Comparison of ENCODE assay signal across 12 mouse cellular contexts in genomic region chr15:26717952-26718351, GRCm38 (mm10).
DNase-seq lines count a peak whose midpoint lies in the region; ATAC-seq and TF ChIP-seq lines count a peak whose summit lies in the region.
"Had no signal": no experiment of that assay in that cellular context is flagged by ENCODE, and none has a peak within 500 bp of the region (broad histone marks: within the 10 kb centered on the region; RNA-seq: fewer than 3 reads in every experiment).

No protein-coding gene starts in this region.

- no peak for DNase-seq in heart, postnatal 25 days (ENCODE audit: low spot score)
- no peak for DNase-seq in spleen, adult 2 months (ENCODE audit: low read depth in 1 of 2, low spot score in 2 of 2)
- DNase-seq in spleen, postnatal 14 days (ENCODE audit: low spot score in 2 of 2) = no peak
- DNase-seq in limb, embryonic 10.5 days (ENCODE audit: low spot score) = peak; percentile 32
- no peak for DNase-seq in gastrocnemius, adult 2 months
- DNase-seq in gastrocnemius, postnatal 14 days = no peak
- no peak for DNase-seq in lung, postnatal 14 days
- DNase-seq: cerebellum, adult 18-20 months had no signal

- H3K27ac ChIP-seq in heart, embryonic 14.5 days (replicated peaks in 1 of 2; ENCODE audit: control insufficient read depth in 1 of 2, insufficient read depth in 1 of 2, low read depth in 2 of 2, low read length in 2 of 2) = peak overlapping the region; percentile 39 to 41; a peak in 3 of 4 replicates
- H3K27ac ChIP-seq in spleen, adult 2 months (ENCODE audit: insufficient read depth, low read length) = peak overlapping the region; percentile 4; the same call in 1 of the 2 replicates
- peak overlapping the region; percentile 79 for H3K27ac ChIP-seq in limb, embryonic 10.5 days
- H3K27ac ChIP-seq in gastrocnemius, adult 2 months = no peak overlapping the region
- H3K27ac ChIP-seq: forebrain, embryonic 15.5 days; left cerebral cortex, adult 2 months had no signal

- no peaks in the 10 kb centered on the region for H3K27me3 ChIP-seq in heart, embryonic 14.5 days (ENCODE audit: control insufficient read depth, insufficient read depth, low read length)
- no peaks in the 10 kb centered on the region for H3K27me3 ChIP-seq in spleen, adult 2 months (ENCODE audit: control insufficient read depth, insufficient read depth, low read length)
- no peaks in the 10 kb centered on the region for H3K27me3 ChIP-seq in limb, embryonic 10.5 days (ENCODE audit: low read depth, poor library complexity, severe bottlenecking)
- H3K27me3 ChIP-seq: forebrain, embryonic 15.5 days; stomach, embryonic 15.5 days had no signal

- H3K9ac ChIP-seq in heart, embryonic 14.5 days (ENCODE audit: low read length) = no peak overlapping the region
- H3K9ac ChIP-seq: forebrain, embryonic 15.5 days; stomach, embryonic 15.5 days had no signal

- intact Hi-C loops in heart, postnatal 25 days (cut with DNase I) = no loop called here
- intact Hi-C loops in gastrocnemius, adult 2 months (cut with DNase I) = no loop called here
- intact Hi-C loops in gastrocnemius, postnatal 14 days (cut with DNase I; ENCODE audit: low total_unique reads) = no loop called here

- TF ChIP-seq CTCF in spleen, adult 2 months (IDR thresholded peaks at IDR 0.05; ENCODE audit: extremely low read depth, insufficient read depth, insufficient read length, insufficient replicate concordance) = no peak
- no peak for TF ChIP-seq CTCF in gastrocnemius, adult 2 months (IDR thresholded peaks at IDR 0.05)

- H3K4me1 ChIP-seq in heart, embryonic 14.5 days (ENCODE audit: control insufficient read depth in 2 of 2, insufficient read depth in 2 of 2, low read length in 2 of 2) = peaks cover 11 to 17% of the 10 kb centered on the region in 2 experiments
- H3K4me1 ChIP-seq in spleen, adult 2 months (ENCODE audit: control insufficient read depth, insufficient read depth, insufficient read length) = no peaks in the 10 kb centered on the region
- peaks cover 27% of the 10 kb centered on the region for H3K4me1 ChIP-seq in limb, embryonic 10.5 days

- no peak overlapping the region for H3K4me2 ChIP-seq in heart, embryonic 14.5 days (ENCODE audit: low read length)
- H3K4me2 ChIP-seq: forebrain, embryonic 15.5 days; stomach, embryonic 15.5 days had no signal

- H3K9me3 ChIP-seq in heart, embryonic 14.5 days (ENCODE audit: control insufficient read depth, low read length) = no peaks in the 10 kb centered on the region
- H3K9me3 ChIP-seq in limb, embryonic 10.5 days (replicated peaks) = no peaks in the 10 kb centered on the region
- H3K9me3 ChIP-seq: forebrain, embryonic 15.5 days; stomach, embryonic 15.5 days had no signal

- no peak for TF ChIP-seq POLR2A in spleen, adult 2 months (IDR thresholded peaks at IDR 0.05; ENCODE audit: low read depth, low read length)

- no peak; the same call in 1 of the 2 replicates for ATAC-seq in heart, embryonic 14.5 days (ENCODE audit: insufficient number of reproducible peaks, insufficient read depth, low FRiP score, low read depth)
- ATAC-seq: forebrain, embryonic 15.5 days had no signal

- WGBS in heart, embryonic 14.5 days = 30% methylated on average over 7 of the region's 7 CpGs
- 80% methylated on average over 7 of the region's 7 CpGs for whole genome bisulfite sequencing in spleen, adult 2 months
- 43% methylated on average over 7 of the region's 7 CpGs for WGBS in limb, embryonic 10.5 days

- H3K4me3 ChIP-seq in heart, embryonic 14.5 days (ENCODE audit: control insufficient read depth in 1 of 2, insufficient read depth in 1 of 2, low read depth in 1 of 2, low read length in 2 of 2) = no peak overlapping the region
- H3K4me3 ChIP-seq in spleen, adult 2 months (ENCODE audit: extremely low read depth, insufficient read depth, insufficient read length) = no peak overlapping the region
- H3K4me3 ChIP-seq in limb, embryonic 10.5 days = no peak overlapping the region
- no peak overlapping the region for H3K4me3 ChIP-seq in gastrocnemius, adult 2 months
- H3K4me3 ChIP-seq: forebrain, embryonic 15.5 days; left cerebral cortex, adult 2 months; stomach, embryonic 15.5 days had no signal

- no peaks in the 10 kb centered on the region for H3K36me3 ChIP-seq in heart, embryonic 14.5 days (ENCODE audit: control insufficient read depth, insufficient read depth, low read length)
- no peaks in the 10 kb centered on the region for H3K36me3 ChIP-seq in spleen, adult 2 months (ENCODE audit: control insufficient read depth, insufficient read depth, low read length)
- no peaks in the 10 kb centered on the region for H3K36me3 ChIP-seq in limb, embryonic 10.5 days
- H3K36me3 ChIP-seq: forebrain, embryonic 15.5 days; stomach, embryonic 15.5 days had no signal
